Mouse (Mus musculus) heart, embryonic 14.5 days (tissue): ENCODE results near the gene Snx30. TPM values are rescaled to one million over a fixed set of nuclear protein-coding genes. Genes with fewer than 3 reads are reported as not detected.

Experiments
- ATAC-seq: fragments of 200-750 bp; cut with Nextera tagmentation; 2 replicates; pipeline ENCODE4 v1.8.0; 2017; ENCODE audit warnings: low read depth, moderate TSS enrichment; ENCODE audit not compliant: insufficient number of reproducible peaks, insufficient read depth, low FRiP score
- H3K27ac ChIP-seq, 2 experiments: fragments of 200-500 bp in 1 of 2; fragments of 300-500 bp in 1 of 2; sonication (generic) in 1 of 2; replicated peaks in 1 of 2; 2 replicates each; pipeline ENCODE4 v1.5.1; 2012 to 2014; ENCODE audit warnings: low read depth in 2 of 2, low read length in 2 of 2, control low read depth in 1 of 2, mild to moderate bottlenecking in 1 of 2, mixed read lengths in 1 of 2; ENCODE audit not compliant: control insufficient read depth in 1 of 2, insufficient read depth in 1 of 2
- H3K27me3 ChIP-seq: fragments of 300-500 bp; sonication (generic); 2 replicates; pipeline ENCODE4 v1.6.1; 2014; ENCODE audit warnings: mild to moderate bottlenecking, low read length, control low read depth; ENCODE audit not compliant: control insufficient read depth, insufficient read depth
- H3K36me3 ChIP-seq: fragments of 300-500 bp; sonication (generic); 2 replicates; pipeline ENCODE4 v1.6.1; 2014; ENCODE audit warnings: mild to moderate bottlenecking, control low read depth, low read length, mixed read lengths; ENCODE audit not compliant: control insufficient read depth, insufficient read depth
- H3K4me1 ChIP-seq, 2 experiments: fragments of 200-500 bp in 1 of 2; fragments of 300-500 bp in 1 of 2; sonication (generic) in 1 of 2; 2 replicates each; pipeline ENCODE4 v1.6.1; 2012 to 2014; ENCODE audit warnings: low read length in 2 of 2, control low read depth in 1 of 2, mixed read lengths in 1 of 2; ENCODE audit not compliant: control insufficient read depth in 2 of 2, insufficient read depth in 2 of 2
- H3K4me2 ChIP-seq: fragments of 300-500 bp; sonication (generic); 2 replicates; pipeline ENCODE4 v1.6.1; 2014; ENCODE audit warnings: mild to moderate bottlenecking, low read length
- H3K4me3 ChIP-seq, 2 experiments: fragments of 200-500 bp in 1 of 2; fragments of 300-500 bp in 1 of 2; sonication (generic) in 1 of 2; 2 replicates each; pipeline ENCODE4 v1.5.1; 2012 to 2014; ENCODE audit warnings: low read length in 2 of 2, mild to moderate bottlenecking in 2 of 2, control low read depth in 1 of 2, low read depth in 1 of 2, moderate library complexity in 1 of 2; ENCODE audit not compliant: control insufficient read depth in 1 of 2, insufficient read depth in 1 of 2
- H3K9ac ChIP-seq: fragments of 300-500 bp; sonication (generic); 2 replicates; pipeline ENCODE4 v1.6.1; 2014; ENCODE audit warnings: mild to moderate bottlenecking, low read length
- H3K9me3 ChIP-seq: fragments of 300-500 bp; sonication (generic); 2 replicates; pipeline ENCODE4 v1.6.1; 2016; ENCODE audit warnings: low read length, control low read depth; ENCODE audit not compliant: control insufficient read depth
- WGBS: fragments of 180-500 bp; shearing (Covaris S2); extraction: QIAGEN DNeasy Blood & Tissue Kit; methylation state at CpG from one replicate; pipeline ENCODE4 v1.1.7; 2014; 5-methylcytosine and 5-hydroxymethylcytosine counted together
- polyA plus RNA-seq: library from polyadenylated mRNA; unstranded; fragments of >200 nt; fragmentation: Nextera tagmentation; extraction: Ambion mirVana; gene quantifications from 2 replicates; pipeline ENCODE4 v1.2.1, GENCODE M21; 2014

Snx30 gene
- polyA plus RNA-seq, 1 experiment from 2014 or later: 6.6 TPM

GRCm38 (mm10) chr4:59873240-59873639 lies 67.6 kb downstream of the Snx30 start:
- Histone ChIP-seq H3K27me3 (no peaks in the 10 kb centered on the region), H3K9me3 (no peaks in the 10 kb centered on the region), H3K4me1 (peaks cover 3 to 24% of the 10 kb centered on the region in 2 experiments), H3K4me3 (no peak overlapping the region), H3K4me2 (no peak overlapping the region), H3K36me3 (peaks cover 8% of the 10 kb centered on the region; the same call in 1 of the 2 replicates), H3K27ac (no peak overlapping the region), H3K9ac (no peak overlapping the region)
- 46% methylated on average over 6 of the region's 6 CpGs for WGBS
- no peak for ATAC-seq

DNA sequence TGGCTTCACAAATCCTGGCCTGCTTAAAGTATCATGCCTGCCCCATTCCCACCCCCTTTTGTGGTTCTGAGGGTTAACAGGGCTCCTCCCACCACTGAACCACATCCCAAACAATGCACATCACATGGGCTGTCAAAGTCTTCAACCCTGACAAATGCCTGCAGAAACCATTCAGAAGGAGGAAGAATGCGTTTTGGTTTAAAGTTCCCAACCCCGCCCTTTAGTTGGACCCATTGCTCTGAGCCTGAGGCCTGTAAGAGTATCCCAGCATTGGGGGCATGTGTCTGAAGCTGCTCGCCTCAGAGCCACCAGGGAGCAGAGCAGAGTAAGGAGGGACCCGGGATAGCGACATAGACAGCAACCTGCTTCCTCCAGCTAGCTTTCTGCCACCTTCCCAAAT lies 68.2 kb downstream of the Snx30 start:
- Histone ChIP-seq H3K4me1 (peaks cover 3 to 24% of the 10 kb centered on the region in 2 experiments), H3K9ac (no peak overlapping the region), H3K9me3 (no peaks in the 10 kb centered on the region), H3K36me3 (peaks cover 2% of the 10 kb centered on the region), H3K4me2 (no peak overlapping the region), H3K4me3 (no peak overlapping the region), H3K27me3 (no peaks in the 10 kb centered on the region), H3K27ac (no peak overlapping the region)
- ATAC-seq: no peak
- WGBS: 63% methylated on average over 5 of the region's 5 CpGs

- H3K27me3 ChIP-seq: no peaks in the 10 kb centered on the region
- H3K4me3 ChIP-seq: no peak overlapping the region
- H3K9me3 ChIP-seq: no peaks in the 10 kb centered on the region
- H3K9ac ChIP-seq: no peak overlapping the region
- H3K36me3 ChIP-seq: peaks cover 18% of the 10 kb centered on the region
- 0 out of 4 replicates have a peak, but pooled peaks cover 0 to 6% of the 10 kb centered on the region in 2 experiments for H3K4me1 ChIP-seq
- WGBS: 80% methylated on average over 6 of the region's 6 CpGs
- H3K27ac ChIP-seq: no peak overlapping the region
- no peak overlapping the region for H3K4me2 ChIP-seq
- ATAC-seq: no peak
Observed at GRCm38 (mm10) chr4:59876570-59876969, 70.9 kb downstream of the Snx30 start.

- Histone ChIP-seq H3K4me1 (0 out of 4 replicates have a peak, but pooled peaks cover 0 to 6% of the 10 kb centered on the region in 2 experiments), H3K9me3 (no peaks in the 10 kb centered on the region), H3K4me3 (no peak overlapping the region), H3K9ac (no peak overlapping the region), H3K27me3 (no peaks in the 10 kb centered on the region), H3K27ac (no peak overlapping the region), H3K36me3 (peaks cover 18% of the 10 kb centered on the region), H3K4me2 (no peak overlapping the region)
- WGBS: 90% methylated on average over 2 of the region's 2 CpGs
- no peak for ATAC-seq
Observed at GRCm38 (mm10) chr4:59877025-59877424, 71.4 kb downstream of the Snx30 start.

DNA sequence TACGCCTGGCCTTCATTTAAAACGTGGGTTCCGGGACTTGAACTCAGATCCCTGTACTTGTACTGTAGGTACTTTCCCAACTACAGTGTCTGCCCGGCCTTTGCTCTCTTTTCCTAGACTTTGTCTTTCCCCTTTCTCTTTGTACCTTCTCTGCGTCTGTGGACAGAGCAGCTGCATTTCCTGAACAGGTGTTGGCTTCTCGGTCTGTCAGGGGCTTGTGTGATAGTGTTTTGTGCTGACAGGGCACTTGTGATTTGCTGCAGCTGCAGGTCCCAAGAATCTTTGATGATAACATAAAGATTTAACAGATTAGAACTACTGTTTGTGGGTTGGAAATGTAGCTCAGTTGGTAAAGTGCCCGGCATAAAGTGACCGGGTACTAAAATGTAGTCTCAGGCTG lies 73.0 kb downstream of the Snx30 start:
- H3K27ac ChIP-seq: no peak overlapping the region

DNA sequence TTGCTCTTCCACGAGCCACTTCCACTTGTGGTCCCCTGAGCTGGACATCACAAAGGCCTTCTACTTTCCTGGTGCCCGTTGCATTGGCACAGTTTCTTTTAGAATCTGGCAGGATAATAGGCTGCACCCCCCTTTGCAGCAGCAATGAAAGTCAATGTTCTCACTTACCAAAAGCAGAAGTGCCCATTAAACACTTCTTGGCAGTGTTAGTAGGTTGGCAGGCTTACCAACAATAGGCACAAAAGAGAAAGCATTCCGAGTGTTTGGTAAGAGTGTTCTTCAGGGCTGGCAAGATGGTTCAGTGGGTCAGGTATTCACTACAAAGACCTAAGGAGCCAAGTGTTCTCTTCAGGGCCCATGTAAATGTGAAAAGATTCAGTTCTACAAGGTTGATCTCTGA lies 73.8 kb downstream of the Snx30 start:
- Histone ChIP-seq H3K4me2 (no peak overlapping the region), H3K27me3 (no peaks in the 10 kb centered on the region), H3K4me3 (no peak overlapping the region), H3K9ac (no peak overlapping the region), H3K9me3 (no peaks in the 10 kb centered on the region), H3K36me3 (peaks cover 26% of the 10 kb centered on the region), H3K27ac (no peak overlapping the region), H3K4me1 (no peaks in the 10 kb centered on the region)
- no peak for ATAC-seq
- 88% methylated on average over 3 of the region's 3 CpGs for WGBS

More for the DNA sequence above, 73.0 kb downstream of the Snx30 start:
- H3K9ac ChIP-seq: no peak overlapping the region
- H3K4me1 ChIP-seq: no peaks in the 10 kb centered on the region
- WGBS: 59% methylated on average over 8 of the region's 8 CpGs
- peaks cover 26% of the 10 kb centered on the region for H3K36me3 ChIP-seq
- H3K27me3 ChIP-seq: no peaks in the 10 kb centered on the region
- ATAC-seq: no peak
- no peak overlapping the region for H3K4me2 ChIP-seq
- H3K9me3 ChIP-seq: no peaks in the 10 kb centered on the region
- H3K4me3 ChIP-seq: no peak overlapping the region

DNA sequence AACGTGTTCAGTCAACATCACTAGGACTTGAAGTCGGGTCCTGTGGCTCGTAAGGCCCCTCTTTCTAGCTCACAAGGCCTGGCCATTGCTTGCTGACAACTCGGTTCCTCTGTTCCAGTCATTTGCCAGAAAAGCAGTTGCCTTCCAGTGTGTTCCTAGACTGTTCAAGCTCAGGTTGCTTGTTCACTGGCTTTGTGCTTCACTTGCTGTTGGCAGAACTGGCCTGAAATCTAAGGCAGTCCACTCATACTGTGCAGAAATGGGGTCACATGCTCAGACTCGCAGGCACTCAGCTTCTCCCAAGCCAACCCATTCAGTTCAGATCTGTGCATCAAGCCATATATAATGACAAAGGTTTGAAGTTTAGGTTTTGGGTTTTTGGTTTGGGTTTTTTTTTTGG lies 75.1 kb downstream of the Snx30 start:
- H3K4me2 ChIP-seq: no peak overlapping the region
- H3K4me3 ChIP-seq: no peak overlapping the region
- peaks cover 38% of the 10 kb centered on the region for H3K36me3 ChIP-seq
- WGBS: 85% methylated on average over 5 of the region's 5 CpGs
- H3K9ac ChIP-seq: no peak overlapping the region
- no peak for ATAC-seq
- no peaks in the 10 kb centered on the region for H3K9me3 ChIP-seq
- no peak overlapping the region for H3K27ac ChIP-seq
- H3K27me3 ChIP-seq: no peaks in the 10 kb centered on the region
- H3K4me1 ChIP-seq: no peaks in the 10 kb centered on the region

- WGBS: 83% methylated on average over 2 of the region's 2 CpGs
- no peak for ATAC-seq
Observed at GRCm38 (mm10) chr4:59881210-59881609, 75.6 kb downstream of the Snx30 start.

More at GRCm38 (mm10) chr4:59881210-59881609, 75.6 kb downstream of the Snx30 start:
- Histone ChIP-seq H3K4me1 (no peaks in the 10 kb centered on the region), H3K27me3 (no peaks in the 10 kb centered on the region), H3K4me2 (no peak overlapping the region), H3K9ac (no peak overlapping the region), H3K9me3 (no peaks in the 10 kb centered on the region), H3K27ac (no peak overlapping the region), H3K4me3 (no peak overlapping the region), H3K36me3 (peaks cover 43% of the 10 kb centered on the region)
